Comparison of ENCODE assay signal across 9 mouse cellular contexts in genomic region chr11:86578809-86579730, GRCm38 (mm10). TPM values are rescaled to one million over a fixed set of nuclear protein-coding genes. Genes with fewer than 3 reads are reported as not detected.
DNase-seq lines count a peak whose midpoint lies in the region; ATAC-seq lines count a peak whose summit lies in the region.
"Had no signal": no experiment of that assay in that cellular context is flagged by ENCODE, and none has a peak within 500 bp of the region (broad histone marks: within the 10 kb centered on the region; RNA-seq: fewer than 3 reads in every experiment).

No protein-coding gene starts in this region.

- peak overlapping the region; percentile 22 for H3K4me2 ChIP-seq in liver, embryonic 16.5 days (ENCODE audit: low read depth, low read length)
- H3K4me2 ChIP-seq in stomach, embryonic 16.5 days (ENCODE audit: low read depth, low read length), result peak overlapping the region; percentile 20
- no peak overlapping the region for H3K4me2 ChIP-seq in midbrain, embryonic 13.5 days (replicated peaks)
- H3K4me2 ChIP-seq: embryonic facial prominence, embryonic 13.5 days had no signal

- no peaks in the 10 kb centered on the region for H3K36me3 ChIP-seq in liver, embryonic 16.5 days (ENCODE audit: control insufficient read depth, insufficient read depth)
- H3K36me3 ChIP-seq in stomach, embryonic 16.5 days (ENCODE audit: control insufficient read depth, insufficient read depth, low read length), result no peaks in the 10 kb centered on the region
- peaks cover 6% of the 10 kb centered on the region for H3K36me3 ChIP-seq in midbrain, embryonic 13.5 days

- 43% methylated on average over 25 of the region's 25 CpGs for WGBS in liver, embryonic 16.5 days (ENCODE audit: insufficient replicate concordance)
- WGBS in stomach, embryonic 16.5 days, result 51% methylated on average over 25 of the region's 25 CpGs
- 79% methylated on average over 25 of the region's 25 CpGs for WGBS in midbrain, embryonic 13.5 days

- peak; percentile 26; the same call in 1 of the 2 replicates for ATAC-seq in liver, embryonic 16.5 days (ENCODE audit: low read depth)
- 0 out of 2 replicates have a peak, but pooled peaks have one; percentile 7 for ATAC-seq in stomach, embryonic 16.5 days (ENCODE audit: insufficient read depth, low FRiP score)
- no peak for ATAC-seq in frontal cortex, adult (ENCODE audit: low TSS enrichment)
- no peak for ATAC-seq in midbrain, embryonic 13.5 days

- DNase-seq in right cerebral cortex, postnatal 14 days, result peak; percentile 14
- no peak for DNase-seq in right cerebral cortex, adult 18-20 months
- peak; percentile 45 for DNase-seq in brain, adult 2 months (ENCODE audit: low read depth, low spot score)
- peak; percentile 65 for DNase-seq in heart, postnatal 4 days

- H3K9me3 ChIP-seq in liver, embryonic 16.5 days (replicated peaks; ENCODE audit: control insufficient read depth, low read length), result no peaks in the 10 kb centered on the region
- H3K9me3 ChIP-seq in stomach, embryonic 16.5 days (replicated peaks; ENCODE audit: control insufficient read depth, low read length), result no peaks in the 10 kb centered on the region
- no peaks in the 10 kb centered on the region for H3K9me3 ChIP-seq in midbrain, embryonic 13.5 days
- H3K9me3 ChIP-seq: embryonic facial prominence, embryonic 13.5 days had no signal

- peak overlapping the region; percentile 68 for H3K27ac ChIP-seq in liver, embryonic 16.5 days (ENCODE audit: low read length)
- H3K27ac ChIP-seq in stomach, embryonic 16.5 days (ENCODE audit: low read length), result peak overlapping the region; percentile 95
- no peak overlapping the region; the same call in 1 of the 2 replicates for H3K27ac ChIP-seq in midbrain, embryonic 13.5 days
- H3K27ac ChIP-seq: embryonic facial prominence, embryonic 13.5 days had no signal

- no peaks in the 10 kb centered on the region for H3K27me3 ChIP-seq in liver, embryonic 16.5 days (ENCODE audit: control insufficient read depth, insufficient read depth, low read depth, low read length)
- H3K27me3 ChIP-seq in stomach, embryonic 16.5 days (ENCODE audit: control insufficient read depth, insufficient read depth, low read length), result no peaks in the 10 kb centered on the region
- no peaks in the 10 kb centered on the region for H3K27me3 ChIP-seq in midbrain, embryonic 13.5 days
- H3K27me3 ChIP-seq: embryonic facial prominence, embryonic 13.5 days had no signal

- H3K4me1 ChIP-seq in liver, embryonic 16.5 days (ENCODE audit: control insufficient read depth, low read depth, low read length), result peaks cover 37% of the 10 kb centered on the region
- H3K4me1 ChIP-seq in stomach, embryonic 16.5 days (ENCODE audit: control insufficient read depth, insufficient read depth, low read length), result peaks cover 50% of the 10 kb centered on the region
- H3K4me1 ChIP-seq in midbrain, embryonic 13.5 days (replicated peaks), result 0 out of 2 replicates have a peak, but pooled peaks cover 3% of the 10 kb centered on the region

- no peak overlapping the region for H3K9ac ChIP-seq in liver, embryonic 16.5 days (ENCODE audit: low read depth, low read length)
- H3K9ac ChIP-seq in stomach, embryonic 16.5 days (ENCODE audit: low read length), result peak overlapping the region; percentile 56
- no peak overlapping the region for H3K9ac ChIP-seq in midbrain, embryonic 13.5 days (replicated peaks)
- H3K9ac ChIP-seq: embryonic facial prominence, embryonic 13.5 days had no signal

- H3K4me3 ChIP-seq in liver, embryonic 16.5 days (ENCODE audit: low read depth, low read length), result no peak overlapping the region
- no peak overlapping the region for H3K4me3 ChIP-seq in stomach, embryonic 16.5 days (replicated peaks; ENCODE audit: low read length)
- no peak overlapping the region for H3K4me3 ChIP-seq in midbrain, embryonic 13.5 days (replicated peaks)
- H3K4me3 ChIP-seq: embryonic facial prominence, embryonic 13.5 days had no signal

RNA-seq across cellular contexts. Expression of gene Tubd1, which starts 34.3 kb away (rescaled TPM):
- 1 to 10 TPM; 8.4 to 9.7 TPM for total RNA-seq in heart, postnatal 4 days (2021)
- polyA plus RNA-seq in liver, embryonic 16.5 days (2015; fragmentation: Nextera tagmentation; extraction: Ambion mirVana), result 8.8 TPM in 2 replicates
- 10.4 and 11.8 TPM in 2 replicates for polyA plus RNA-seq in stomach, embryonic 16.5 days (2015; fragmentation: Nextera tagmentation; extraction: Ambion mirVana)
- polyA plus RNA-seq in midbrain, embryonic 13.5 days (2015; fragmentation: Nextera tagmentation; extraction: Ambion mirVana), result 6.2 and 7.9 TPM in 2 replicates

RNA-seq across cellular contexts. Expression of gene Rps6kb1, which starts 34.5 kb away (rescaled TPM):
- 10 to 100 TPM; 27.7 to 28.8 TPM for total RNA-seq in heart, postnatal 4 days (2021)
- polyA plus RNA-seq in liver, embryonic 16.5 days (2015; fragmentation: Nextera tagmentation; extraction: Ambion mirVana), result 21.1 and 22.0 TPM in 2 replicates
- polyA plus RNA-seq in stomach, embryonic 16.5 days (2015; fragmentation: Nextera tagmentation; extraction: Ambion mirVana), result 58.4 and 60.0 TPM in 2 replicates
- 56.9 and 63.2 TPM in 2 replicates for polyA plus RNA-seq in midbrain, embryonic 13.5 days (2015; fragmentation: Nextera tagmentation; extraction: Ambion mirVana)

Comparison
In these comparisons a context has a peak if more than half of its experiments do, and no peak if none do; other contexts are left out.
1. ATAC-seq: peak in liver, embryonic 16.5 days (single experiment) and stomach, embryonic 16.5 days (single experiment); none in frontal cortex, adult (single experiment) and midbrain, embryonic 13.5 days (single experiment).